Mouse (Mus musculus): ENCODE results near the gene Ick. TPM values are rescaled to one million over a fixed set of nuclear protein-coding genes. Genes with fewer than 3 reads are reported as not detected.

The Ick gene
- polyA plus RNA-seq, 1 experiment from 2014 or later, result 23.4 TPM

Other genes starting within 250 kb of the Ick start
- gene Elovl5, start 191.8 kb upstream of the Ick start, polyA plus RNA-seq (2014; fragmentation: Nextera tagmentation; extraction: Ambion mirVana), result 73.0 and 74.2 TPM in 2 replicates
- 0.08 TPM in 1 of 2 replicates, not detected in the other for gene Gcm1, start 57.3 kb upstream of the Ick start, polyA plus RNA-seq (2014; fragmentation: Nextera tagmentation; extraction: Ambion mirVana)
- 43.5 and 46.5 TPM in 2 replicates for gene Fbxo9, start 127 bp upstream of the Ick start, polyA plus RNA-seq (2014; fragmentation: Nextera tagmentation; extraction: Ambion mirVana)
- 67.1 and 70.7 TPM in 2 replicates for gene Gsta4, start 73.6 kb downstream of the Ick start, polyA plus RNA-seq (2014; fragmentation: Nextera tagmentation; extraction: Ambion mirVana)
- 1.00 and 2.6 TPM in 2 replicates for gene Gsta1, start 121.5 kb downstream of the Ick start, polyA plus RNA-seq (2014; fragmentation: Nextera tagmentation; extraction: Ambion mirVana)
- 0.60 and 2.0 TPM in 2 replicates for gene Gm3776, start 147.9 kb downstream of the Ick start, polyA plus RNA-seq (2014; fragmentation: Nextera tagmentation; extraction: Ambion mirVana)
- gene Gm10639, start 180.7 kb downstream of the Ick start, polyA plus RNA-seq (2014; fragmentation: Nextera tagmentation; extraction: Ambion mirVana), result not detected in 2 replicates
- gene Omt2a, start 205.6 kb downstream of the Ick start, polyA plus RNA-seq (2014; fragmentation: Nextera tagmentation; extraction: Ambion mirVana), result not detected in 2 replicates
- gene Omt2b, start 218.4 kb downstream of the Ick start, polyA plus RNA-seq (2014; fragmentation: Nextera tagmentation; extraction: Ambion mirVana), result not detected in 2 replicates
- 4.9 and 5.5 TPM in 2 replicates for gene Gsta2, start 246.6 kb downstream of the Ick start, polyA plus RNA-seq (2014; fragmentation: Nextera tagmentation; extraction: Ambion mirVana)